Mouse (Mus musculus) left cerebral cortex, adult 2 months (tissue): ENCODE measurements at regions not wholly inside any gene's neighbourhood (a gene's known extent, or its start where the extent isn't known, plus 50 kb on each side); places are given as distances from the start of the nearest gene placed in this dataset.
"Not testable (repeated sequence)": the region's sequence is repeated elsewhere in the genome, so short reads cannot be mapped to it uniquely, and the experiment has no call there.

Source experiments
- DNase-seq, 2 experiments: peaks; one replicate each; pipeline ENCODE4 v3.0.0; 2021 to 2022; ENCODE audit warnings: low spot score in 2 of 2, mixed read lengths in 1 of 2; ENCODE audit errors: extremely low spot score in 1 of 2
- H3K27ac ChIP-seq: fragments of 200-600 bp; 2 replicates; pipeline ENCODE4 v1.8.1; 2022
- H3K4me3 ChIP-seq: fragments of 200-600 bp; 2 replicates; pipeline ENCODE4 v1.8.1; 2022
- CTCF ChIP-seq: fragments of 200-600 bp; IDR thresholded peaks from 2 replicates; pipeline ENCODE4 v1.8.1; 2022; ENCODE audit warnings: antibody characterized with exemption, mild to moderate bottlenecking, moderate library complexity
- intact Hi-C: fragments of 180-260 bp; cut with DNase I; formaldehyde crosslinking; loops from one replicate; pipeline ENCODE4 v1.15.1; 2025

DNA sequence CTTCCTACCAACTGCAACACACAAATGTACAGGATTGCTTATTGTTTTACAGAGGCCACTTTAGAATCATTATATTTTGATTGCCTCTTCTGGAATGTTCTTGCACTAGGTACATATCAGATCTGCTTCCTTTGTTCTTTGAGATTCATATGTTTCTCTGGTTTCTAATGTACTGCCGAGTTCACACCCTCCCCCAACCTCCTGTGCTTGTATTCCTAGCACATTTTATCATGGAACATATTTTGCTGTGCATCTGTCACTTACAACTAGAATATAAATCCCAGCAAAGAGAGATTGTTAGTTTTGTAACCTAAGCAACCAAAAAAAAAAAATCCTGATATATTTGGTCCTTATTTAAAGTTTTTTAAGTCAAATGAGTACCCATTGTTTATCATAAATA, 141.4 kb upstream of the Lrp1b start:
- H3K4me3 ChIP-seq: no peak overlapping the region
- peak overlapping the region; percentile 1 for H3K27ac ChIP-seq
- no peak for TF ChIP-seq CTCF
- intact Hi-C loops: no loop called here
- no peak for DNase-seq

DNA sequence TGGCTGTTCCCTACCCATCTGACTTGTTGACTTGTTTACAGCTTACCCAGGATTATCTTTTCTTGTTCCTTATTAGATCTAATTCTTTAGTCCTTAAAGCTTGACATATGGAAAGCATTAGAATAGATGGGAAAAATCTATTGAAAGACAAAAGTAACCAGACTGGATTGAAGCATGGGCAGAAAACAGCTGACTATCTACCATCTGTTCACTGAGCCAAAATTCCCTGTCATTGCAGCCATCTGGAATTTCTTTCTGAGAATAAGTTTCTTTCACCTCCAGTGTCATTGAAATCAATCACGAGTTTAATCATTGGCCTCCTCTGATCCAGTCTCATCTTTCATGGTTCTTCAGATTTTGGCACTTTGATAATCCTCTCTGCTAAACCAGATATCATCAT, 130.6 kb upstream of the Lrp1b start:
- no peak for TF ChIP-seq CTCF
- intact Hi-C loops: no loop called here
- no peak overlapping the region for H3K27ac ChIP-seq
- no peak for DNase-seq
- H3K4me3 ChIP-seq: no peak overlapping the region

GRCm38 (mm10) chr2:42740513-42740912, 87.1 kb upstream of the Lrp1b start:
- DNase-seq, intact Hi-C loops, H3K27ac ChIP-seq, H3K4me3 ChIP-seq: not testable (repeated sequence)
